Mouse (Mus musculus): Measurements from ENCODE around the gene Apom. TPM values are rescaled to one million over a fixed set of nuclear protein-coding genes. Genes with fewer than 3 reads are reported as not detected.

Apom gene
- total RNA-seq (2023), result not detected

GRCm38 (mm10) chr17:35131500-35132173 is at the start of gene Apom:
Apom (minus strand) TSS chr17:35132050.

GRCm38 (mm10) chr17:35175968-35176367 is 44.1 kb upstream of the Apom start, which contains the start of gene Aif1:
Aif1 (minus strand) TSS chr17:35176068.

GRCm38 (mm10) chr17:35164568-35165450 is 33.0 kb upstream of the Apom start, which contains the start of gene Prrc2a:
Prrc2a (minus strand) TSS chr17:35164897.

GRCm38 (mm10) chr17:35134801-35135590 is 3.1 kb upstream of the Apom start, which contains the start of gene Bag6:
Bag6 (plus strand) TSS chr17:35135178.

GRCm38 (mm10) chr17:35126206-35126611 is 5.6 kb downstream of the Apom start, which contains the start of gene D17H6S53E:
D17H6S53E (plus strand) TSS chr17:35126373.

GRCm38 (mm10) chr17:35121871-35122303 is 10.0 kb downstream of the Apom start, which contains the start of gene Csnk2b:
Csnk2b (minus strand) TSS chr17:35122053.

GRCm38 (mm10) chr17:35121143-35121799 is 10.6 kb downstream of the Apom start, which contains the start of gene Gpank1:
Gpank1 (plus strand) TSS chr17:35121455.

GRCm38 (mm10) chr17:35115046-35116019 is 16.5 kb downstream of the Apom start, which contains the start of gene Ly6g5b:
Ly6g5b (minus strand) TSS chr17:35115428.

GRCm38 (mm10) chr17:35108097-35108496 is 23.8 kb downstream of the Apom start, which contains the start of gene Ly6g5c:
Ly6g5c (plus strand) TSS chr17:35108279.

GRCm38 (mm10) chr17:35088825-35089644 is 42.8 kb downstream of the Apom start, which contains the start of gene Abhd16a:
Abhd16a (plus strand) TSS chr17:35089263.

GRCm38 (mm10) chr17:35085208-35085865 is 46.5 kb downstream of the Apom start, which contains the start of gene Ly6g6f:
Ly6g6f (minus strand) TSS chr17:35085610.

Other genes starting within 250 kb of the Apom start
- 1.6 TPM for gene C2, start 233.8 kb downstream of the Apom start, total RNA-seq (2023)
- gene Ehmt2, start 233.6 kb downstream of the Apom start, total RNA-seq (2023), result 113 TPM
- gene Slc44a4, start 217.6 kb downstream of the Apom start, total RNA-seq (2023), result not detected
- gene Neu1, start 200.8 kb downstream of the Apom start, total RNA-seq (2023), result 44.2 TPM
- gene Hspa1b, start 172.8 kb downstream of the Apom start, total RNA-seq (2023), result 97.6 TPM
- not detected for gene Gm20481, start 162.1 kb downstream of the Apom start, total RNA-seq (2023)
- 57.4 TPM for gene Hspa1a, start 159.9 kb downstream of the Apom start, total RNA-seq (2023)
- not detected for gene Hspa1l, start 159.3 kb downstream of the Apom start, total RNA-seq (2023)
- gene Lsm2, start 150.2 kb downstream of the Apom start, total RNA-seq (2023), result 24.0 TPM
- 85.0 TPM for gene Vars, start 131.1 kb downstream of the Apom start, total RNA-seq (2023)
- gene Vwa7, start 115.5 kb downstream of the Apom start, total RNA-seq (2023), result not detected
- gene Sapcd1, start 104.0 kb downstream of the Apom start, total RNA-seq (2023), result 1.4 TPM
- 3.2 TPM for gene Msh5, start 85.3 kb downstream of the Apom start, total RNA-seq (2023)
- gene Clic1, start 82.1 kb downstream of the Apom start, total RNA-seq (2023), result 137 TPM
- 0.70 TPM for gene Ddah2, start 73.0 kb downstream of the Apom start, total RNA-seq (2023)
- gene Ly6g6c, start 66.7 kb downstream of the Apom start, total RNA-seq (2023), result not detected
- not detected for gene Mpig6b, start 65.9 kb downstream of the Apom start, total RNA-seq (2023)
- gene Ly6g6e, start 55.1 kb downstream of the Apom start, total RNA-seq (2023), result not detected
- not detected for gene Ly6g6d, start 54.0 kb downstream of the Apom start, total RNA-seq (2023)
- not detected for gene Ly6g6f, start 46.4 kb downstream of the Apom start, total RNA-seq (2023)
- gene Abhd16a, start 42.8 kb downstream of the Apom start, total RNA-seq (2023), result 60.6 TPM
- gene Ly6g5c, start 23.8 kb downstream of the Apom start, total RNA-seq (2023), result not detected
- gene Ly6g5b, start 16.6 kb downstream of the Apom start, total RNA-seq (2023), result 1.5 TPM
- 28.7 TPM for gene Gpank1, start 10.6 kb downstream of the Apom start, total RNA-seq (2023)
- gene Csnk2b, start 10.0 kb downstream of the Apom start, total RNA-seq (2023), result 118 TPM
- gene D17H6S53E, start 5.7 kb downstream of the Apom start, total RNA-seq (2023), result 15.3 TPM
- gene Bag6, start 3.1 kb upstream of the Apom start, total RNA-seq (2023), result 487 TPM
- gene Prrc2a, start 32.8 kb upstream of the Apom start, total RNA-seq (2023), result 292 TPM
- gene Aif1, start 44.0 kb upstream of the Apom start, total RNA-seq (2023), result 8.6 TPM
- gene Lst1, start 56.4 kb upstream of the Apom start, total RNA-seq (2023), result 9.5 TPM
- 417 TPM for gene Ltb, start 62.4 kb upstream of the Apom start, total RNA-seq (2023)
- 11.3 TPM for gene Tnf, start 70.0 kb upstream of the Apom start, total RNA-seq (2023)
- 15.7 TPM for gene Lta, start 73.3 kb upstream of the Apom start, total RNA-seq (2023)
- not detected for gene Gm16181, start 88.8 kb upstream of the Apom start, total RNA-seq (2023)
- 1.00 TPM for gene Atp6v1g2, start 101.6 kb upstream of the Apom start, total RNA-seq (2023)
- 9.4 TPM for gene Nfkbil1, start 103.7 kb upstream of the Apom start, total RNA-seq (2023)
- gene Ddx39b, start 109.7 kb upstream of the Apom start, total RNA-seq (2023), result 422 TPM
- 2,346 TPM for gene H2-D1, start 130.7 kb upstream of the Apom start, total RNA-seq (2023)
- gene H2-Q1, start 188.4 kb upstream of the Apom start, total RNA-seq (2023), result 12.5 TPM
- gene H2-Q2, start 210.2 kb upstream of the Apom start, total RNA-seq (2023), result 9.6 TPM
- gene H2-Q4, start 247.6 kb upstream of the Apom start, total RNA-seq (2023), result 587 TPM

Measured in CD4-positive naive resting alpha-beta T cell, adult 76 days (primary cell).